Mouse (Mus musculus): ENCODE data around the gene Cd40. TPM values are rescaled to one million over a fixed set of nuclear protein-coding genes. Genes with fewer than 3 reads are reported as not detected.

Gene Cd40
- polyA plus RNA-seq, 1 experiment from 2014 or later: 6.4 TPM

DNA sequence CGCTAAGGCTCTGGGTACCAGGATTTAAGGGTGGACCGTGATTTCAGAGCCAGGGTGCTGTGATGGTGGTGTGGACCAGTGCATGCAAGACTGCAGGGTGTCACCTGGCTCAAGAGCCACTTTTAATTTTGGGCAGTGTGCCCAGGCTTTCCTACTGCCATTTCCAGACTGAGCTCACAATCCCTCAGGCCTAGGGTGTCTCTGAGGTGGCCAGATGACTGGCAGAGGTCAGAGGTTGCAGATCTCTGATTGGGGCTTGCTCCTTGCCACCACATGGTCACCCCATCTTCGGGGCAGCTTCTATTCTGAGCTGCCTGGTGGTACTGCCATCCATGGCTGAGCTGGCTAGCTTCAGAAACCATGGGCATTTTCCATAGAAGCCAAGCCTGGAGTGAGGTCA, 43.4 kb downstream of the Cd40 start:
- Histone ChIP-seq H3K4me2 (ENCODE audit: low read depth, low read length) (no peak overlapping the region), H3K4me3 (ENCODE audit: low read depth, low read length) (no peak overlapping the region), H3K9ac (ENCODE audit: low read depth, low read length) (no peak overlapping the region), H3K27ac (replicated peaks; ENCODE audit: low read depth, low read length) (no peak overlapping the region), H3K36me3 (ENCODE audit: control insufficient read depth, insufficient read depth, low read length) (no peaks in the 10 kb centered on the region), H3K4me1 (ENCODE audit: control insufficient read depth, insufficient read depth, low read length) (no peaks in the 10 kb centered on the region), H3K9me3 (ENCODE audit: control insufficient read depth, low read length) (no peaks in the 10 kb centered on the region), H3K27me3 (replicated peaks; ENCODE audit: control insufficient read depth, insufficient read depth, low read length) (peaks cover 37% of the 10 kb centered on the region)
- WGBS: 71% methylated on average over 3 of the region's 3 CpGs
- DNase-seq (ENCODE audit: low spot score) (no peak), ATAC-seq (ENCODE audit: low read depth) (no peak)

DNA sequence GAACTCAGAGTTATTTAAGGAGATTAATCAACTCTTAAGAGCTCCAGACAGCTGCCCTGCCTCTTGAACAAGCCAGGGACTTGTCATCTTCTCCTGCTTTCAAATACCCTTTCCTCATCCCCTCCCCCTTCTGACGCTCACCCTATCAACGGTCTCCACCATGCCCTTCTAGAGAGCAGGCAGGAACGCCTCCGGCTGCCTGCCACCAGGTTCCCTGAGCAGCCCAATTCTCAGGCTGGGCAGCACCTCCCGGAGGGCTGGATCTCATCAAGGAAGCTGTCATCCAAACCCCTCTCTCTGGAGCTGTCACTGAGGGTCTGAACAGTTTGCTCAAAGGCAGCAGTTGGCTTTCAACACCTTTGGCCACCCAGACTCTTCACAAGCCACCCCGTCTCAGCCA, 45.3 kb downstream of the Cd40 start:
- WGBS: 3% methylated on average over 6 of the region's 6 CpGs
- no peaks in the 10 kb centered on the region for H3K36me3 ChIP-seq (ENCODE audit: control insufficient read depth, insufficient read depth, low read length)
- H3K27me3 ChIP-seq (replicated peaks; ENCODE audit: control insufficient read depth, insufficient read depth, low read length): peaks cover 44% of the 10 kb centered on the region
- DNase-seq (ENCODE audit: low spot score) (peak; percentile 14), ATAC-seq (ENCODE audit: low read depth) (no peak)
- H3K4me3 ChIP-seq (ENCODE audit: low read depth, low read length): no peak overlapping the region
- no peaks in the 10 kb centered on the region for H3K4me1 ChIP-seq (ENCODE audit: control insufficient read depth, insufficient read depth, low read length)
- no peak overlapping the region for H3K4me2 ChIP-seq (ENCODE audit: low read depth, low read length)
- no peak overlapping the region for H3K27ac ChIP-seq (replicated peaks; ENCODE audit: low read depth, low read length)
- H3K9ac ChIP-seq (ENCODE audit: low read depth, low read length): no peak overlapping the region
- no peaks in the 10 kb centered on the region for H3K9me3 ChIP-seq (ENCODE audit: control insufficient read depth, low read length)

- no peak for ATAC-seq (ENCODE audit: low read depth)
- Histone ChIP-seq H3K9ac (ENCODE audit: low read depth, low read length) (no peak overlapping the region), H3K27me3 (replicated peaks; ENCODE audit: control insufficient read depth, insufficient read depth, low read length) (peaks cover 43% of the 10 kb centered on the region), H3K27ac (replicated peaks; ENCODE audit: low read depth, low read length) (no peak overlapping the region), H3K4me3 (ENCODE audit: low read depth, low read length) (no peak overlapping the region), H3K9me3 (ENCODE audit: control insufficient read depth, low read length) (no peaks in the 10 kb centered on the region), H3K4me2 (ENCODE audit: low read depth, low read length) (no peak overlapping the region), H3K4me1 (ENCODE audit: control insufficient read depth, insufficient read depth, low read length) (no peaks in the 10 kb centered on the region), H3K36me3 (ENCODE audit: control insufficient read depth, insufficient read depth, low read length) (no peaks in the 10 kb centered on the region)
- 86% methylated on average over 3 of the region's 3 CpGs for WGBS
- no peak for DNase-seq (ENCODE audit: low spot score)
Observed at GRCm38 (mm10) chr2:165102920-165103319, 47.5 kb downstream of the Cd40 start.

DNA sequence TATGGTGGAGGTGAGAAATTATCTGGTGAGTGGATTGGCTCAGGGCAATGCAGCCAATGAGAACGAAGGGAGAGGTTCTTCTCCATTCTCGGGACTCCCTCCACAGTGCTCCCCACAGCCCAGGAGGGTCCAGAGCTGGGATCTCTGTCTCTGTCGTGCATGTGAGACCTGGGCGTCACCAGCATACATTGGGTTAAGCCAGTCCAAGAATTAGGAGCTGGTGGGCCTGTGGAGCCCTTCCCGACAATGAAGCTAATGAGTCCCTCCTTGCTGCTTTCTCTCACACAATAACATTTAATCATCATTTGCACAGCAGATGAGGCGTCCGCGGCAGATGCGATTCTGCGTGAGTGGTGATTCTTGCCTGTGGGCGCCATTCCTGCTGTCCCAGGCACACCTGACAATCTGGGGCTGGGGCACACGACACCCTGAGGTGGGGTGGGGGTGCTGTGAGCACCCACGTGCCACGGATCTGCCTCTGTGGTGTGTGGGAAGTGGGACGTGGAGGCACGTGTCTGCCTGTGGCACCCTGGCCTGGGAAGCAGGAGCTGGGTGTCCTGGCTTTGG, 50.2 kb downstream of the Cd40 start:
- ATAC-seq (ENCODE audit: low read depth) (no peak), DNase-seq (ENCODE audit: low spot score) (no peak)
- Histone ChIP-seq H3K9ac (ENCODE audit: low read depth, low read length) (no peak overlapping the region), H3K4me3 (ENCODE audit: low read depth, low read length) (no peak overlapping the region), H3K4me1 (ENCODE audit: control insufficient read depth, insufficient read depth, low read length) (no peaks in the 10 kb centered on the region), H3K4me2 (ENCODE audit: low read depth, low read length) (no peak overlapping the region), H3K36me3 (ENCODE audit: control insufficient read depth, insufficient read depth, low read length) (no peaks in the 10 kb centered on the region), H3K9me3 (ENCODE audit: control insufficient read depth, low read length) (no peaks in the 10 kb centered on the region), H3K27me3 (replicated peaks; ENCODE audit: control insufficient read depth, insufficient read depth, low read length) (peaks cover 63% of the 10 kb centered on the region), H3K27ac (replicated peaks; ENCODE audit: low read depth, low read length) (no peak overlapping the region)
- WGBS: 65% methylated on average over 16 of the region's 16 CpGs

DNA sequence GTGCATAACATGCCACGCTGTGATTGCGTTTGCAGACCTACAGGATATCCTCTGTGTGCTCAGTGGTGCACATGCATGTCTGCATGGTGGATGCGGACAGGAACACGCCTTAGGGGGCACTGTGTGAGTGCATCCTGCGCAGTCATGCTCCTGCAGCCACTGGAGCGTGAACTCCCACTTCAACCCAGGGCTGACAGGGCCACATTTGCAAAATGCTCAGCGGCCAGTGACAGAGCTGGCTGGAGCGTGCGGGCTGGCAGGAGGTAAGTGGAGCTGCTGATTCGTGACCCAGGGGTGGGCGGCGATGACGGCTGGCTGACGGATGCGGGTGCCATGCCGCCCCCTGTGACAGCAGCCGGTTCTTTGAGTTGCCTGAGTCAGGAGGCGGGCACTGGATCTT, 51.2 kb downstream of the Cd40 start:
- H3K4me1 ChIP-seq (ENCODE audit: control insufficient read depth, insufficient read depth, low read length): no peaks in the 10 kb centered on the region
- peaks cover 73% of the 10 kb centered on the region for H3K27me3 ChIP-seq (replicated peaks; ENCODE audit: control insufficient read depth, insufficient read depth, low read length)
- no peak overlapping the region for H3K4me3 ChIP-seq (ENCODE audit: low read depth, low read length)
- H3K27ac ChIP-seq (replicated peaks; ENCODE audit: low read depth, low read length): no peak overlapping the region
- H3K9me3 ChIP-seq (ENCODE audit: control insufficient read depth, low read length): no peaks in the 10 kb centered on the region
- H3K4me2 ChIP-seq (ENCODE audit: low read depth, low read length): no peak overlapping the region
- ATAC-seq (ENCODE audit: low read depth) (0 out of 2 replicates have a peak, but pooled peaks have one; percentile 22), DNase-seq (ENCODE audit: low spot score) (no peak)
- H3K36me3 ChIP-seq (ENCODE audit: control insufficient read depth, insufficient read depth, low read length): no peaks in the 10 kb centered on the region
- 21% methylated on average over 14 of the region's 18 CpGs for WGBS
- no peak overlapping the region for H3K9ac ChIP-seq (ENCODE audit: low read depth, low read length)

GRCm38 (mm10) chr2:165112149-165112548, 56.7 kb downstream of the Cd40 start:
- Histone ChIP-seq H3K4me3 (ENCODE audit: low read depth, low read length) (no peak overlapping the region), H3K4me1 (ENCODE audit: control insufficient read depth, insufficient read depth, low read length) (no peaks in the 10 kb centered on the region), H3K36me3 (ENCODE audit: control insufficient read depth, insufficient read depth, low read length) (no peaks in the 10 kb centered on the region), H3K9me3 (ENCODE audit: control insufficient read depth, low read length) (no peaks in the 10 kb centered on the region), H3K27ac (replicated peaks; ENCODE audit: low read depth, low read length) (no peak overlapping the region), H3K27me3 (replicated peaks; ENCODE audit: control insufficient read depth, insufficient read depth, low read length) (peaks cover 96% of the 10 kb centered on the region), H3K9ac (ENCODE audit: low read depth, low read length) (no peak overlapping the region), H3K4me2 (ENCODE audit: low read depth, low read length) (peak overlapping the region; percentile 27; the same call in 1 of the 2 replicates)
- 3% methylated on average over 11 of the region's 54 CpGs for WGBS
- ATAC-seq (ENCODE audit: low read depth) (peak; percentile 87), DNase-seq (ENCODE audit: low spot score) (peak; percentile 91)

DNA sequence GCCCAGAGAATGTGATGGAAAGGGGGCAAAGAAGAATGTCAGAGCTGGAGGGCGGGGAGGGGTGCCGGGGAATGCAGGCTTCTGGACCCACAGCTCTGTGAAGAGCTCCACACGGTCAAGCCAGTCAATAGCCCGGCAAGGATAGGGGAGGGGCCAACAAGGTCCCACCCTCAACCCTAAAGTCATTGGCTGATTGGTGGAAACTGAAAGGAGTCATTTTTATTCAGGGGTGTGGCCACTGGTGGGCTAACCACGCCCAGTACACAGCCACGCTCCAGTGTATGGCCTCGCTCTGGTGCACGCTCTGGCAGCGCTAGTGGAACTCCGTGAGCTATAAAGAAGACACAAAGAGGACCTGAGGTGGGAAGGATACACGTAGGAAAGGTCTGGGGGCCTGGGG, 58.3 kb downstream of the Cd40 start:
- ATAC-seq (ENCODE audit: low read depth): peak; percentile 72

DNA sequence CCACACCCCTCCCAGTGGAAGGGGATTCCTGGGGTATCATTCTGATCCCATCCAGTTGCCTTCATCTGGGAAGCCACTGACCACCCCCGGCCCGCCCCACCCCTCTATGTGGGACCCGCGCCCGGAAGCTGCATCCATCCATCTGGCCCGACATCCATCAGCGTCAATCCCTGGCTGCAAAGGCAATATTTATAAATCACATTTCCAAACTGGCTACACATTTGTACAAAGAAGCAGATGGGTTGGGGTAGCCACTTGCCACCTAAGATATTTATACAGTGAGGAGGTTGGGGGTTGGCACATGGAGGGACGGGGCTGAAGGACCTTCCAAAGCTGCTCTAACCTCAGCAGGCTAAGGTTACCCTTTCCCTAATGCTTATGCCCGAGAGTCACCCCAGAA, 65.3 kb downstream of the Cd40 start:
- Histone ChIP-seq H3K27me3 (replicated peaks; ENCODE audit: control insufficient read depth, insufficient read depth, low read length) (peaks cover 25% of the 10 kb centered on the region), H3K9ac (ENCODE audit: low read depth, low read length) (no peak overlapping the region), H3K9me3 (ENCODE audit: control insufficient read depth, low read length) (no peaks in the 10 kb centered on the region), H3K4me2 (ENCODE audit: low read depth, low read length) (no peak overlapping the region), H3K4me3 (ENCODE audit: low read depth, low read length) (no peak overlapping the region), H3K36me3 (ENCODE audit: control insufficient read depth, insufficient read depth, low read length) (no peaks in the 10 kb centered on the region), H3K4me1 (ENCODE audit: control insufficient read depth, insufficient read depth, low read length) (peaks cover 4% of the 10 kb centered on the region; the same call in 1 of the 2 replicates), H3K27ac (replicated peaks; ENCODE audit: low read depth, low read length) (no peak overlapping the region)
- DNase-seq (ENCODE audit: low spot score) (no peak), ATAC-seq (ENCODE audit: low read depth) (no peak)
- 65% methylated on average over 9 of the region's 9 CpGs for WGBS

More for the DNA sequence above, 58.3 kb downstream of the Cd40 start:
- Histone ChIP-seq H3K9ac (ENCODE audit: low read depth, low read length) (no peak overlapping the region), H3K4me2 (ENCODE audit: low read depth, low read length) (no peak overlapping the region), H3K27me3 (replicated peaks; ENCODE audit: control insufficient read depth, insufficient read depth, low read length) (peaks cover 94% of the 10 kb centered on the region), H3K27ac (replicated peaks; ENCODE audit: low read depth, low read length) (no peak overlapping the region), H3K9me3 (ENCODE audit: control insufficient read depth, low read length) (no peaks in the 10 kb centered on the region), H3K4me3 (ENCODE audit: low read depth, low read length) (no peak overlapping the region), H3K36me3 (ENCODE audit: control insufficient read depth, insufficient read depth, low read length) (no peaks in the 10 kb centered on the region), H3K4me1 (ENCODE audit: control insufficient read depth, insufficient read depth, low read length) (no peaks in the 10 kb centered on the region)
- WGBS: 23% methylated on average over 11 of the region's 11 CpGs
- peak; percentile 60 for DNase-seq (ENCODE audit: low spot score)

GRCm38 (mm10) chr2:165121206-165121840, 65.9 kb downstream of the Cd40 start:
- H3K9me3 ChIP-seq (ENCODE audit: control insufficient read depth, low read length): no peaks in the 10 kb centered on the region
- peaks cover 19% of the 10 kb centered on the region for H3K27me3 ChIP-seq (replicated peaks; ENCODE audit: control insufficient read depth, insufficient read depth, low read length)
- H3K36me3 ChIP-seq (ENCODE audit: control insufficient read depth, insufficient read depth, low read length): no peaks in the 10 kb centered on the region
- 31% methylated on average over 10 of the region's 10 CpGs for WGBS
- DNase-seq (ENCODE audit: low spot score): peak; percentile 75
- H3K4me2 ChIP-seq (ENCODE audit: low read depth, low read length): no peak overlapping the region
- no peak overlapping the region for H3K9ac ChIP-seq (ENCODE audit: low read depth, low read length)
- H3K4me1 ChIP-seq (ENCODE audit: control insufficient read depth, insufficient read depth, low read length): peaks cover 4% of the 10 kb centered on the region; the same call in 1 of the 2 replicates
- H3K4me3 ChIP-seq (ENCODE audit: low read depth, low read length): no peak overlapping the region
- ATAC-seq (ENCODE audit: low read depth): peak; percentile 70
- no peak overlapping the region for H3K27ac ChIP-seq (replicated peaks; ENCODE audit: low read depth, low read length)
